Mouse (Mus musculus) olfactory bulb, adult 2 months (tissue): ENCODE data around the gene Wdr20. TPM values are rescaled to one million over a fixed set of nuclear protein-coding genes. Genes with fewer than 3 reads are reported as not detected.

ENCODE experiments used
- H3K27ac ChIP-seq: fragments of 200-500 bp; 2 replicates; pipeline ENCODE4 v1.5.1; 2012; ENCODE audit warnings: low read depth, low read length; ENCODE audit not compliant: insufficient read depth
- H3K4me1 ChIP-seq: fragments of 200-500 bp; 2 replicates; pipeline ENCODE4 v1.6.1; 2012; ENCODE audit warnings: low read length; ENCODE audit not compliant: control insufficient read depth, insufficient read depth
- H3K4me3 ChIP-seq: fragments of 200-500 bp; 2 replicates; pipeline ENCODE4 v1.5.1; 2012; ENCODE audit warnings: mild to moderate bottlenecking, low read depth, low read length, moderate library complexity; ENCODE audit not compliant: insufficient read depth
- CTCF ChIP-seq: fragments of 200-500 bp; IDR thresholded peaks from 2 replicates; pipeline ENCODE4 v1.5.1; 2012; ENCODE audit warnings: low read depth, mild to moderate bottlenecking, low read length, moderate library complexity; ENCODE audit not compliant: insufficient read depth
- POLR2A ChIP-seq: fragments of 200-500 bp; IDR thresholded peaks from 2 replicates; pipeline ENCODE4 v1.6.1; 2012; ENCODE audit warnings: mild to moderate bottlenecking, low read depth, low read length, moderate library complexity; ENCODE audit not compliant: insufficient read depth
- WGBS: fragments of 180-500 bp; shearing (Covaris S2); methylation state at CpG from one replicate; pipeline ENCODE4 v1.1.7; 2018; 5-methylcytosine and 5-hydroxymethylcytosine counted together
- polyA plus RNA-seq: library from polyadenylated mRNA; stranded (reverse); fragments of >200 nt; gene quantifications from 2 replicates; pipeline ENCODE4 v1.2.4, GENCODE M21; 2012; ENCODE audit warnings: low replicate concordance; ENCODE audit not compliant: missing spikeins, insufficient read depth, insufficient read length

Wdr20 gene
- polyA plus RNA-seq, 1 experiment, result not detected

GRCm38 (mm10) chr12:110769660-110770297, 32.0 kb downstream of the Wdr20 start:
- H3K27ac ChIP-seq, result peak overlapping the region; percentile 73
- 14% methylated on average over 6 of the region's 6 CpGs for WGBS
- no peak overlapping the region for H3K4me3 ChIP-seq
- H3K4me1 ChIP-seq, result peaks cover 16% of the 10 kb centered on the region
- TF ChIP-seq CTCF, result no peak
- no peak for TF ChIP-seq POLR2A

- Histone ChIP-seq H3K4me1 (peaks cover 16% of the 10 kb centered on the region), H3K27ac (peak overlapping the region; percentile 12; the same call in 1 of the 2 replicates), H3K4me3 (no peak overlapping the region)
- no peak for TF ChIP-seq POLR2A
- TF ChIP-seq CTCF, result no peak
- 70% methylated on average over 10 of the region's 10 CpGs for WGBS
Measured at GRCm38 (mm10) chr12:110770479-110771247, 32.9 kb downstream of the Wdr20 start.

GRCm38 (mm10) chr12:110771961-110772360, 34.2 kb downstream of the Wdr20 start:
- WGBS, result 75% methylated on average over 6 of the region's 6 CpGs
- H3K27ac ChIP-seq, result peak overlapping the region; percentile 51

GRCm38 (mm10) chr12:110775628-110776426, 38.1 kb downstream of the Wdr20 start:
- no peak for TF ChIP-seq POLR2A
- no peak for TF ChIP-seq CTCF
- H3K4me1 ChIP-seq, result peaks cover 19% of the 10 kb centered on the region
- WGBS, result 66% methylated on average over 5 of the region's 5 CpGs
- H3K27ac ChIP-seq, result no peak overlapping the region
- no peak overlapping the region for H3K4me3 ChIP-seq

More at GRCm38 (mm10) chr12:110771961-110772360, 34.2 kb downstream of the Wdr20 start:
- TF ChIP-seq CTCF (no peak), POLR2A (no peak)
- Histone ChIP-seq H3K4me1 (peaks cover 16% of the 10 kb centered on the region), H3K4me3 (no peak overlapping the region)

GRCm38 (mm10) chr12:110777853-110778252, 40.1 kb downstream of the Wdr20 start:
- peaks cover 15% of the 10 kb centered on the region for H3K4me1 ChIP-seq
- no peak overlapping the region for H3K4me3 ChIP-seq
- WGBS, result 83% methylated on average over 5 of the region's 5 CpGs
- no peak overlapping the region for H3K27ac ChIP-seq
- no peak for TF ChIP-seq POLR2A
- no peak for TF ChIP-seq CTCF

- WGBS, result 76% methylated on average over 7 of the region's 7 CpGs
- H3K4me3 ChIP-seq, result no peak overlapping the region
- no peak for TF ChIP-seq CTCF
- TF ChIP-seq POLR2A, result no peak
- peaks cover 16% of the 10 kb centered on the region for H3K4me1 ChIP-seq
- H3K27ac ChIP-seq, result no peak overlapping the region
Measured at GRCm38 (mm10) chr12:110779296-110779695, 41.6 kb downstream of the Wdr20 start.

- 34% methylated on average over 8 of the region's 8 CpGs for WGBS
- Histone ChIP-seq H3K4me1 (peaks cover 18% of the 10 kb centered on the region), H3K4me3 (no peak overlapping the region), H3K27ac (no peak overlapping the region)
- TF ChIP-seq POLR2A (no peak), CTCF (no peak)
Measured at GRCm38 (mm10) chr12:110781181-110781580, 43.4 kb downstream of the Wdr20 start.

GRCm38 (mm10) chr12:110782278-110782677, 44.5 kb downstream of the Wdr20 start:
- H3K27ac ChIP-seq, result no peak overlapping the region
- H3K4me3 ChIP-seq, result no peak overlapping the region
- no peak for TF ChIP-seq CTCF
- no peak for TF ChIP-seq POLR2A
- 100% methylated on average over 1 of the region's 1 CpGs for WGBS
- peaks cover 20% of the 10 kb centered on the region for H3K4me1 ChIP-seq

GRCm38 (mm10) chr12:110784211-110784610, 46.5 kb downstream of the Wdr20 start:
- Histone ChIP-seq H3K4me1 (peaks cover 13% of the 10 kb centered on the region; the same call in 1 of the 2 replicates), H3K27ac (no peak overlapping the region), H3K4me3 (no peak overlapping the region)
- TF ChIP-seq CTCF, result no peak
- no peak for TF ChIP-seq POLR2A
- WGBS, result 93% methylated on average over 2 of the region's 2 CpGs
